Mouse (Mus musculus) cerebellum, adult 11 months (tissue): ENCODE results near the gene Faim.

ENCODE experiments used
- DNase-seq: peaks from one replicate; pipeline ENCODE4 v3.0.0; 2022

The Faim gene

DNA sequence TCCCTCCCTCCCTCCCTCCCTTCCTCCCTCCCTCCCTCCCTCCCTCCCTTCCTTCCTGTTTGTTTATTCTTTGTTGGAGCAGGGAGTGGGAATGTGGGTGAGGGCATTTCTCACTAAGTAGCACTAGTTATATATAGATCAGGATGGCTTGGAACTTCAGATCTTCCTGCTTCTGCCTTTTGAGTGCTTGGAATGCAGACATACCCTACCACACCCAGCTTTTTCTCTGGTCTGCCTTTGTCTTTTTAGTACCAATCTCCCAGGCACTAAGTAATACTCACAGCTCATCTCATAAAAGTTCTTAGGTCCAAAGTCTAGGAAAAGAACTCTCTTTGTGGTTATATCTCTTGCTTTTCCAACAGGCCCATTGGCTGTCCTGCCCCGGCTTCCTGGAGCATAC is 10.1 kb upstream of the Faim start:
- DNase-seq = no peak

DNA sequence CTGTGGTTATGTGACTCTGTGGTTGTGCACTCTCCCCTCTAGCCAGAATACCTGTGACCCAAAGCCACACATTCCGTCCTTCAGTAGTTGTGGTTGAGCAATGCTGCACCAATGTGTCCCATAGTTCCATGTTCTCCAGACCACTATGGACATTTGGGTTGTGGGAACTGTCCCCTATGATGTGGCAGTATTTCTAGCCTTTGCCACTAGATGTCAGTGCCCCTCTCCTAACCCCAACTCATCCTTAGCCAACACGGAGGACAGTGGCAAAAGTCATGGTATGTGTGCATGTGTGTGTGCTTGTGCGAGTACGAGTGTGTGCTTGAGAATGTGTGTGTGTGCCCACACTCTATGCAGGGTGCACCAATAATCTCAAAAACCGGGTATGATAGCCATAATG is 9.7 kb upstream of the Faim start:
- no peak for DNase-seq

DNA sequence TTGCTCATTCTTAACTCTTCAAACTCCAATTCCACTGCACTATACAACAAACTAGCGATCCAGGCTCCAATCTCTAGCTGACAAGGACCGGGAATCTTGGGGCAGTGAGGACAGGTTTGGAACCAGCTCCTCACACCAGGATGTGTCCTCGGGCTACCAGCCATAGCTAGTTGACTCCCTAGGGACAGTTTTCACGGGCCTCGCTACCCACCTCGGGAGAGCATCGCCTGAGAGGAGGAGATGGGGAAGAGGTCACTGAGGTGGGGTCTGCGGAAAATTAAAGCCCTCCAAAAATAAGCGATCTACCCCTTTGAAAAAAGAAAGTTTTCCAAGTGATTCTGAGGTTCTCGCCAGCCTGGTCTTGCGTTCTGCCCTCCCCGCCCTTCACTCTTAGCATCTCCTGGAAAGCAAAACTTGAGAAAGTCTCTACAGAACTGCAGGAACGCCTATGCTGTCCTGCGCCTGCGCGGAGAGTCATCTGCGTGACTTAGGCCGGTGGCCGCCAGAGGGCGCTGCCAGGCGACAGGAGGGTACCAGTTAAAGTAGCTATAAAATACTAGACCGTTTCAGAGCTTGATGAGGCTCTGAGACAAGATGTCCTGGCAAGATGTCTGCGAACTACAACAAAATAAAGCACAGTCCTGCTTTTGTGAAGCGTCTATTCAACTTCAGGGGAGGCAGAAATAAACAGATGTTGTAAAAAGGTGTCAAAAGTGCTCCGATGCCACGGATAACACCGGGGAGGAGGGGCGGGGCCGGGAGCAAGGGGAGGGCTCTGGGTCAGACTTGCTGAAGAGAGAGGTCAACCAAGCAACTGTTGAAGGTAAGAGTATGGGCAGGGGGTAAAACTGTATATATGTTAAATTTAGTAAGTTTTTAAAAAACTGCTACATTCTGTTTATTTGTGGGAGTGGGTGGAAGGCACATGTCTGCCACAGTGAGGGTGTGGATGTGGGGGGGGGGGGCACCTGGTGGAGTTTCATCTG is 6.4 kb upstream of the Faim start:
- peak; percentile 83 for DNase-seq

DNA sequence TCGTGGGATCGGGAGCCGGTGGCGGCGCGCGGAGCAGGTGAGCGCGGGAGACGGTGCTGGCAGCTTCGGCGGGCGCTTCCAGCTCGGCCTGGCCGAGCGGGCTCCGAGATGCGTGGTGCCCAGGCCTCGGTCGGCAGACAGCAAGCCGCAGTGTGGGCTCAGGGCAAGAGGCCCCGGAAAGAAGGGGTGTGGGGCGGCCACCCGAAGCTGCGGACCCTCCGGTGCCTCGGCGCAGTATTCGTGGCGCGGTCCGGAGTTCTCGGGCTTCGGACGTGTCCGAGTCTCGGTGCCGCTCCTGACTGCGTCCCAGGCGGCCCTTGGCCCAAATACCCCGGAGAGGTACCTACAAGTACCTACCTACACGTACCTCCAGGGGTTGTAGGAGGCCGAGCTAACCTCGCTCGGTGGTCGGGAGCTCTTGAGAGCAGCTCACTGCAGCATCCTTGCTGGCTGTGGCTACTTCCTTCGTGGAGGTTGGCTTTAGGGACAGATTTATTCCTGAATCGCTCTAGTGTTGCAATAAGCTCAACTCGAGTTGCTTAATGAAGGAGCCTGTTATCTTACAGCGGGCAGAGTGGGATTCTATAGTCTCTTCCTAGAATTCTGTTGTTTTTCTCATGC is 413 bp downstream of the Faim start:
- no peak for DNase-seq

DNA sequence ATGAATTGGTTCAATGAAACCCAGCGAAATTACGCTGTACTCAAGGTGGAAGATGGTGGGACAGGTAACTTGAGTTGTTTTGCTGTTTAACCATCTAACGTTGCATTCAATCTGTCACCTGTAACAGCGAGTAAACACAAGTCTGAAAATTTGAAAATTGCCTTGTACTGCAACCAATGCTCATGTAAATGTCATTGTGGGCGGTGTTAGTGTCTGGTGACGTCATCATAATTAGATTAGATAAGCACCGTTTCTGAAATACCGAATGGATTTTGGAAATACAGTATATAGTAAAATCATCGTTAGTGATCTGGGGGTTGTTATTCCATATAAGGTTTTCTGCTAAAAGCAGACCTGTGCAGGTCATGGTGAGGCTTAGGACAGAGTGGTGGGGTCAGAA is 958 bp downstream of the Faim start:
- DNase-seq = no peak

DNA sequence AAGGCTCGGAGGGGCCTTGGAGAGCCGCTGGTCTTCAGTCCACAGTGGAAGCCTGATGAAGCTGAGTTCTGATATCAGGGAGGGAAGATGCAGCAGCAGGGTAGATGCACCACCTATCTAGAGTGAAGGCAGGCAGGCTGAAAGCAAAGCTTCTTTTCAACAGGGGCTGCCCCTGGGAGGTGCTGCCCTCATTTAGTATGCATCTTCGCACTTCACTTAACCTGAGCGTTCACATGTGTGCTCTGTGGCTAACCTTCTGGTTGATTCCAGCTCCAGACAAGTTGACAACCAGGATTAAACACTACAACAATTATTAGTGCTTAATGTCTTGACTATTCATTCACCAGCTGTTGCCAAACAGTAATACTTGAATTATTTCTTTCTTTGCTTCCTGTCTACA is 7.9 kb downstream of the Faim start:
- no peak for DNase-seq

DNA sequence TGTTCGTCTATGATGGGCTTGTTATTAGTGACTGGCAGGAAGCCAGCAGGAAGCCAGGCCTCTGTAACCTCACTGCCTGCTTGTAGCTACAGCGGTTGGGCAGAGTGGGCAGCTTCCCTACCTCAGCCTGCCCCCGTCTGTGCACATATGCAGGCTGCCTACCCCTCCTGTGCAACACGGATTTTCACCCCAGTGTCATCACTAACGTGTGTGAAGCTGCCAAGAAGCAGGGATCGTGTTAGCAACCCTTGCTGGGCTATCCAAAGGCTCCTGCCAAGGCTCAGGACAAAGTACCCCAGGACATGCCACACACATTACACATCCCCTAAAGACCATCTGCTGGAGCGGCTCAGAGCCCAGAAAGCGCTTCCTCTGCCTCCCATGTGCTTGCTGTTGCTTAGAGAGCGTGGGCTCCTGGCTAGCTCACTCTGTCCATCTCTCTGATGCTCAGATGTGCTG is 13.7 kb downstream of the Faim start:
- DNase-seq = peak; percentile 74

DNA sequence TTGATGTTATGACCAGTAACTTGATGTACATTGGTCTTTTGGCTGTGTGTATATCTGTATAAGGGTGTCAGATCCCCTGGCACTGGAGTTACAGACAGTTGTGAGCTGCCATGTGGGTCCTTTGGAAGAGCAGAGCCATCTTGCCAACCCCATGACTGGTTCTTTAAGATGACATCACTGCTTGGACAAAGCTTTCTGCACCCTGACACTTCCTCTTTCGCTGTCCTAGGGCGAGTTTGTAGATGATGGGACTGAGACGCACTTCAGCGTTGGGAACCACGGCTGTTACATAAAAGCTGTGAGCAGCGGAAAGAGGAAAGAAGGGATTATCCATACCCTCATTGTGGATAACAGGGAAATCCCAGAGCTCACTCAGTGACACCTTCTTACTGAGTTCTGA is 15.2 kb downstream of the Faim start:
- no peak for DNase-seq

DNA sequence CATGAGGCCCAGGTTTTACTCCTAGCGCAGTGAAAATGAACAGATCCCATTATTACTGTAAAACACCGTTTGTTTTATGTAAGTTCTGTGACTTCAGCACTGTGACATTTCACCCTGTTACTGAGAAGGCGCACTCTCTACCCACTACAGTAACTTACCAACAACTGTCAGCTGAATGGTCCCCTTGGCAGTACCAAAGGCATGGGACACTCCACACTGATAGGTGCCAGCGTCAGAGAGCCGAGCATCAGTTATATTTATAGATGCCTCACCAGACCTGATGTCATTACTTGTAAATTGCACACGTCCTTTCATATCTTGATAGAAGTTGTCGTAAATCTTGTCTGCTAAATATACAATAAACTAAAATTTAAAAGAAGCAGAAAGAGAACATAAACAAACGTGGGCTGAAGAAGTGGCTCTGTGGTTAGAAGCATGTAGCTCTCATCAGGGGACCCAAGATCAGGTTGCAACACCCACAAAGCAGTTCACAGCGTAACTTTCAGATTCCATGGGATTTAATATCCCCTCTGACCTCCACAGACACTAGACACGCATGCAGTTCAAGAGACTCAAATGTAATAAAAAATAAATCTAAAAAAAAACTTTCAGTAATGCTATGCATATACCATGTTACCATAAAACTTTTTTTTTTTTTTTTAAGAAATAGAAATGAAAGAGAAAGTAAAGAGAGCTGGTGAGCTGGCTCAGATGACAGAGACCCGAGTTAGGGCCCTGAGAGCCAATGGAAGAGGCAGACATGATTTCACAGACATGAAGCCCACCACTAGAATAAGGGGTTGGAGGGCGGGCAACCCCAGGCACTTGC is 23.1 kb downstream of the Faim start:
- no peak for DNase-seq

DNA sequence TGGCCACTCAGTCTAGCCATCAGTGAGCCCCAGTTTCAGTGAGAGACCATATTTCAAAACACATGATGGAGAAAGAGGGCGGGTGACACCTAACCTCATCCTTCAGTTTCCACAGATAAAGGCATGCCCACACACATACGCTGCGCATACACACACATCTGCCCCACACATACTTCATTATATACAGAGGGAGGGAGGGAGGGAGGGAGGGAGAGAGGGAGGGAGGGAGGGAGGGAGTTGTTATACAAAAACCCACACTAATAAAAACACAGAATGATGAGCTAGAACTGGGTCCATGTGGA is 23.7 kb downstream of the Faim start:
- no peak for DNase-seq

DNA sequence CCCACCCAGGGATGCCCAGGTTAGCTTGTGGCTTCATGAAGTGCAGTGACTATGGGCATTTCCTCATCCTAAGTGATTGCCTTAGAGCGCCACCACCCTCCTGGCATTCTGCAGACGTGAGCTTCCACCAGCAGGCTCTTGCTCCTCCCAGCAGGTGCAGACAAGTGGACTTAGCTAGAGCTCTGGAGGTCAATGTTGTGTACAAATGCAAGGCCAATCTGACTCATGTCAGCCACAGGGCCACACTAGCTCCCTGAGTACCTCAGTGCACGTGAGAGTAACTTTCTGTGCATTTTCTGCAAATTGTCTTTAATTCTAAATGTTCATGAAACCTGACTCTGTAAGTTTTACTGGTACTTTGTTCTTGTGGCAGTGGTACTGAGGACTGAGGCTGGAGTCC is 30.1 kb downstream of the Faim start:
- DNase-seq = no peak

DNA sequence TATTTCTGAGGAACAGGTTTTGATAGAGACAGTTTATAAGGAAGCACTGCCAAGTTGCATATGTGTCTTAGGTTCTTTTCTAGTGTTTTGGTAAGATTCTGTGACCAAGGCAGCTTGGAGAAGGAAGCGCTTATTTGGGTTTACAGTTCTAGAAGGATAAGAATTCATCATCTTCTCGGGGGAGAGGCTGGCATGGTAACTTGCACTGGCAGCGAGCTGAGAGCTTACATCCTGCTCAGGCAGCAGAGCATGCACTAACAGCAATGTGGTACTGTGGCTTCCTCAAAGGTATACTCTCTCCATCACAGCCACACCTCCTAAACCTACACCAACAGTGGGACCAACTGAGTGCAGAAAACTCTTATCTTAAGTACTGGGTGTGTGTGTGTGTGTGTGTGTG is 30.6 kb downstream of the Faim start:
- no peak for DNase-seq

DNA sequence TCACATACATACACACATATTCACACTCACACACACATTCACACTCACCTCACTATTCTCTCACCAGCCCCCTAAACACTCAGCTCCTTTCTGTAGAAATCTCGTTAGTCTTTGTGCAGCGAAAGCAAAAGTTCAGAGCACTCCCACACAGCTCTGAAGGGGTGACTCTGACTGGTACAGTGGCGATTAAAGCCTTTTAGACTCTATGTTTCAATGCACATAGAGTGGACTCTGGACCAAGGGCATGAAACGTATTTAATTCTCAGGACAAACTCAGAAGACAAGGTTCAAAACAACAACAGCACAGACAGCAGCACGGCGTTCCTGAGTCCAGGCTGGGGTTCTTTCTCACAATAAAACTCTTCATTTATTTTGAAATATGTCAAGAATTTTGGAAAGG is 31.5 kb downstream of the Faim start:
- no peak for DNase-seq

DNA sequence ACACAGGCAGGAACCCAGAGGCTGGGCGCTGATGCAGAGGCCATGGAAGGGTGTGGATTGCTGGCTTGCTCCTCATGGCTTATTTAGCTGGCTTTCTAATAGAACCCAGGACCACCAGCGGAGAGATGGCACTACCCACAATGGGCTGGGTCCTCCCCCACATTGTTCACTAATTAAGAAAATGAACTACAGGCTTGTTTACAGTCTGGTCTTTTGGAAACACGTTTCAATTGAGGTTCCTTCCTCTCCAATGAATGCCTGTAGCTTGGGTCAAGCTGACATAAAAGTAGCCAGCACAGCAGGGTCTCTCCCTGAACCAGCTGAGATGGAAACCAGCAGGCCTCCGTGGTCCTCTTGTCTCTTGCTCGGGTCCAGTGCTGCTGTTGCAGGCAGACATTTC is 35.0 kb downstream of the Faim start:
- DNase-seq = no peak

DNA sequence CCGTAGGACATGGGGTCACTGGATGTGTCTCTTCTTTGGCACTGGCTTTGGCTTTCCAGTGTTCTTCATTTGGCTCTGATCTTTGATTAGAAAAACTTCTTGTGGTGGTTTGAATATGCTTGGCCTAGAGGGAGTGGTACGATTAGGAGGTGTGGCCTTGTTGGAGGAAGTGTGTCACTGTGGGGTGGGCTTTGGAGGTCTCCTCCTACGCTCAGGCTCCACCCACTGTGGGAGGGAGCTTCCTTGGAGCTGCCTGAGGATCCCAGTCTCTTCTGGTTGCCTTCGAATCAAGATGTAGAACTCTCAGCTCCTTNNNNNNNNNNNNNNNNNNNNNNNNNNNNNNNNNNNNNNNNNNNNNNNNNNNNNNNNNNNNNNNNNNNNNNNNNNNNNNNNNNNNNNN is 35.6 kb downstream of the Faim start:
- DNase-seq = no peak

DNA sequence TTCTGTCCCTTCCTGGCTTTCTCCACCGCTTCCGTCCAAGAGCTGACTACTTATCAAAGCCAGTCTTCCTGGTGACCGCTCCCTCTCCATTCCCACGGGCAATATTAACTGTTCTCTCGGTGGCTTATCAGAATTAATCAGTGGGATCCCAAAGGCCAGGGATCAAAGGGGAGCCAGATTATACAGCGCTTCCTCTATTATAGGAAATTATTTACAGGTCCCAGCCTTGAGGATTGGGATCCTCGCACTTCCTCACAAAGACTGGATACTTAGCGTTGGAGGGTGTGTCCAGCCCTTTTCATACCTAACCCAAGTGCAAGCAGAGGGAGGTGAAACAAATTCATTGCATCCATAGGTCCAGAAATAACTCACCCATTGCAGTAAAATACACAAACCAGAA is 45.9 kb downstream of the Faim start:
- DNase-seq = no peak

DNA sequence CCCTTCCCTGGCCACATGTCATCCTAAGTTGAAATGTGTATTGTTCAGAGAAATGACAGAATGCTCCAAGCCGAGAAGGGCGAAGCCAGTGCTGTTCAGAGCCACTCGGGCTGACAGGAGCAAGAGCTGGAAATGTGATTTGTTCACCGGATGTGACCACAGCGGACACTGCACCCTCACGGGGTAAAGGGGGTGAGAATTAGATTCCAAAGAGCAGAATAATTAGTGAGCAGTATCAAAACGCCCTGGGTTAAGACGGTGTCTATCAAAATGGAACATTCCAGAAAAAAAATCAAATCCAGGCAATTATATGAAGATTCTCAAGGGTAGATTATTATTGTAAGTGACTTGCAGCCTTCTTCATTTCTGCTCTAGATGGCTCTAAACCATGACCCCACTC is 47.9 kb downstream of the Faim start:
- DNase-seq = no peak

DNA sequence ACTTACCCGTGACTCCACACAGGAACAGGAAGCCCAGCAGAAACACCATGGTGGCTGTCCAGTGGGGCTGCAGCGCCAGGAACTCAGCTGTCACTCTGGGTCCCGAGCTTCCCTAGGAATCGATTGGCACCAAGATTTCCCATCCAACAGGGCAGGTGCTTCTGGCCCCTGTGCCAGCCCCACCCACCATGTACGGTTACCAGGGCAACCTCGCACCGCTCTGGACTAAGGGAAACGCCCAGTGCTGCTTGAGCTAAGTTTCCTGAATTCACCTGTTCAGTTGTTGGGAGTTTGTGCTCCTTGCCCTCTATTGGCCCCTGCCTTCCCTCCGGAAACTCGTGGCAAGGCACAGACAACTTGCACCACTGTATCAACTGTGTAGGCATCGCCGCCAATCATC is 49.4 kb downstream of the Faim start, which contains the start of gene Gm1123:
Gm1123 (minus strand) TSS at position 141 of the 400 bp plus-strand sequence.
- DNase-seq = no peak

DNA sequence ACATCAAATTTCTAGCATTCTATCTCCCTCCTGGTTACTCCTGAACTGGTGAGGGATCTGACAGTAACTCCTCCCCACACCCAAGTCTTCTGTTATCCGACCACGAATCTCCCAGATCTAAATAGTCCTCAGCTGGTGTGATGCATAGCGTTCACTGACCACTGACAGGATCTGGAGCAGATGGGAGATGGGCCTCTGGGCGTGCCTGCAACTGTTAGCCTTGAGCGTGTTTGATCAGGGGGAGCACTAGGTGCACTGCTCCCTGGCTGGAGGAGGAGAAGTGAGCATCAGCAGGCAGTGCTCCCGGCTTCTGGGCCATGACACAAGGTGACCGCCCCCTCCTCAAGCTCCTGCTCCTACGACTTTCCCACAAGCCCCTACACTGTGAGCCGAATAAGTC is 55.8 kb downstream of the Faim start:
- no peak for DNase-seq

DNA sequence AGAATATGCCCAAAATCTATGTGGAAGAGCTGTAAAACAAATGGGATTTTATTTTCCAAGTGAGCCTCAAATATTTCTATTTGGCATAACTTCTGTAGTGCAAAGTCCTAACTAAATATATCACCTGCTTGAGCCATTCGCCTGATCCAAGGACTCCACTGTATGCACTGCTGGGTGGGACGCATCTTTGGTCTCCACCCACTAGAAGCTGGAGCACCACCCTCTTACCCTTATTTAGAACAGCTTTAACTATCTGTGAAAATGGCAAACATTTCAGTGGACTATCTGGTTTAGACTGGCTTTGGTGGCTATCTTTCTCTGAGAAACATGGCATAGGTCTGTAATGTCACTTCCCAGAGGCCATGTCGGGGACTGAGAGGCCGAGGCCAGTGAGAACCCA is 56.5 kb downstream of the Faim start:
- DNase-seq = no peak

DNA sequence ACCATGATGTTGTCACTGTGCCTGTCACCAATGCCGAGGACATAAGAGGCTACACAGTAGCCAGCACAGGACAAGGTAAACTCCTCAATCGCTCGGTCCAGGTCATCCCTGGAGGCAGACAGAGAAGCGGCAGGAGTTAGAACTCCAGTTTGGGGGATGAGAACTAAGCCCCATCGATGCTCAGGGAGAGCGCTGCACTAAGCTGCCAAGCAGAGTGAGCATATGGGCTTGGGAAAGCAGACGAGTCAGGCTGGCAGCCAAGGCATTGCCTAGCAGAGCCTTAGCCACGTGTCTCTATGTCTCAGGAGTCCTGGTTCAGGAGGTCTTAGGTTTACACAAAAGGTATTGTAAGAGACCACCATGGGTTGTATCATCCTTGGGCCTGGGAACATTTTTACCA is 58.6 kb downstream of the Faim start:
- DNase-seq = peak; percentile 44

DNA sequence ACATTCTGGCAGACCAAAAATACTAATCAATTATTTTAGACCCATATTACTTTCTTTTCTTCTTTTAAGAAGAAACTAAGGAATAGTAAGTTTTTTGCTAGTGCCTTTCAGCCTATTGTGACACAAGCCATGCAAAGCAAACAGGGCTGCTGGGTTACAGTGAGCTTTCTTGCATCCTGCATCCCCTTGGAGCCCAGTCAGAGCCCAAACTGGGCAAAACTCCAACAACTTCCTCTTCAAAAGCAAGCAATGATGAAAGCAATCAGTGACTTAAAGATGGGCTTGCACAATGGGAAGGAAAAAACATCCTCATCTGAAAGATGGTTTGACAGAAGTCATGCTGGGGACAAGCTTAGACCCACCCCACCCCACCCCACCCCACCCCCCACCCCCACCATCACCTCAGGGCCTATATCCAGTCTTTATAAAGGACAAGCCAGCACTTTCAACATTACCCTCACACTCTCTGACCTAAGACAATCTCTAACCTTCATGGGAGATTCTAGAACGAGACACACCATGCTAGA is 62.6 kb downstream of the Faim start:
- no peak for DNase-seq

DNA sequence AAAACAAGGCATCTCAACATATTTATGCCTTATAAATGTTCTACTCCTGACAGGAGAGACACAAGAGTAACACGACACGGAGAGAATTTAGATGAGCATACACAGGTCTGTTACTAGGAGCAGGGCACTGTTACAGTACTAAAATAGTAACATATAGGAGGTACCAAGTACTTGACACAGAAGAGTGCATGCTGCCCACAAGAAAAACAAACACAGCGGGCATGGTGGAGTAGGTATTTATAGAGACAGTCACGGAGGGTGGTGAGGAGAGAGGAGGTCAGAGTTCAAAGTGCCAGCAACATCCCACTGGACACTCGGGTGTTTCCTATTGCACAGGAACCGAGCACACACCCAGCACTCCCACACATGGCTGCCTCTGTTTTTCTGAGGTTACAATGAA is 63.6 kb downstream of the Faim start:
- no peak for DNase-seq
